Mouse (Mus musculus) kidney, embryonic 14.5 days (tissue): ENCODE results near the gene A030005L19Rik. TPM values are rescaled to one million over a fixed set of nuclear protein-coding genes. Genes with fewer than 3 reads are reported as not detected.
"Not testable (repeated sequence)": the region's sequence is repeated elsewhere in the genome, so short reads cannot be mapped to it uniquely, and the experiment has no call there.

ENCODE experiments used
- ATAC-seq: fragments of 200-750 bp; cut with Nextera tagmentation; 2 replicates; pipeline ENCODE4 v1.8.0; 2017; ENCODE audit warnings: moderate number of reproducible peaks, mild to moderate bottlenecking, moderate TSS enrichment, moderate library complexity; ENCODE audit not compliant: low FRiP score, low TSS enrichment
- H3K27ac ChIP-seq: fragments of 300-500 bp; sonication (generic); 2 replicates; pipeline ENCODE4 v1.5.1; 2014; ENCODE audit warnings: low read depth, mild to moderate bottlenecking, low read length, moderate library complexity, mixed read lengths
- H3K27me3 ChIP-seq: fragments of 300-500 bp; sonication (generic); 2 replicates; pipeline ENCODE4 v1.6.1; 2014; ENCODE audit warnings: mild to moderate bottlenecking, low read length; ENCODE audit not compliant: control insufficient read depth, insufficient read depth
- H3K36me3 ChIP-seq: fragments of 300-500 bp; sonication (generic); 2 replicates; pipeline ENCODE4 v1.6.1; 2014; ENCODE audit warnings: low read length, mixed read lengths; ENCODE audit not compliant: control insufficient read depth, insufficient read depth
- H3K4me1 ChIP-seq: fragments of 300-500 bp; sonication (generic); 2 replicates; pipeline ENCODE4 v1.6.1; 2014; ENCODE audit warnings: low read length, mixed read lengths; ENCODE audit not compliant: control insufficient read depth, insufficient read depth
- H3K4me2 ChIP-seq: fragments of 300-500 bp; sonication (generic); replicated peaks from 2 replicates; pipeline ENCODE4 v1.6.1; 2014; ENCODE audit warnings: low read depth, mild to moderate bottlenecking, low read length
- H3K4me3 ChIP-seq: fragments of 300-500 bp; sonication (generic); 2 replicates; pipeline ENCODE4 v1.5.1; 2014; ENCODE audit warnings: mild to moderate bottlenecking, low read length
- H3K9ac ChIP-seq: fragments of 300-500 bp; sonication (generic); 2 replicates; pipeline ENCODE4 v1.6.1; 2014; ENCODE audit warnings: low read depth, mild to moderate bottlenecking, low read length, moderate library complexity
- H3K9me3 ChIP-seq: fragments of 300-500 bp; sonication (generic); 2 replicates; pipeline ENCODE4 v1.6.1; 2016; ENCODE audit warnings: low read length; ENCODE audit not compliant: control insufficient read depth
- whole genome bisulfite sequencing: fragments of 180-500 bp; shearing (Covaris S2); extraction: QIAGEN DNeasy Blood & Tissue Kit; methylation state at CpG from one replicate; pipeline ENCODE4 v1.1.7; 2014; 5-methylcytosine and 5-hydroxymethylcytosine counted together
- polyA plus RNA-seq: library from polyadenylated mRNA; unstranded; fragments of >200 nt; fragmentation: Nextera tagmentation; extraction: Ambion mirVana; gene quantifications from 2 replicates; pipeline ENCODE4 v1.2.1, GENCODE M21; 2014

Gene A030005L19Rik
- polyA plus RNA-seq, 1 experiment from 2014 or later, result not detected

DNA sequence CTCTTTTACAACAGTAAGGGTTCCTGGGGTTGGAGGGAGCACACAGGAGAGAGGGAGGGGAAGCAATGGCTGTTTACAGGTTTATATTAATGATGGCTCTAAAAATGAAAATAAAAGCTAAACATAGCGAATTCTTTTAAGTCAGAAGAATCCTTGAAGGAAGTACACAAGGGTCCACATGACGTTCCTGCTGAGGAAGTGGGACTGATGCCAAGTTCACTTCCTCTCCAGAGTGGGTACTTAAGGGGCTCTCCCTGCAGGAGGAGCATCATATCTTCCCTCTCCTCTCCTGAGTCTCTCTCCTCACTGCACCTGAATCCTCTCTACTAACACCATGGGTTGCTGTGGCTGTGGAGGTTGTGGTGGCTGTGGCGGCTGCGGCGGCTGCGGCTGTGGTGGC, 11.5 kb downstream of the A030005L19Rik start, which contains the start of gene A030014E15Rik:
Gene A030014E15Rik (plus strand): TSS at position 268 of the 400 bp plus-strand sequence.
- Histone ChIP-seq H3K9me3 (no peaks in the 10 kb centered on the region), H3K27me3 (no peaks in the 10 kb centered on the region), H3K27ac (no peak within 1 kb of the TSS), H3K4me2 (no peak within 1 kb of the TSS), H3K36me3 (no peaks in the 10 kb centered on the region), H3K4me1 (no peaks in the 10 kb centered on the region), H3K9ac (no peak within 1 kb of the TSS), H3K4me3 (no peak within 1 kb of the TSS)
- ATAC-seq, result no peak
- WGBS, result 87% methylated on average over 6 of the region's 6 CpGs

DNA sequence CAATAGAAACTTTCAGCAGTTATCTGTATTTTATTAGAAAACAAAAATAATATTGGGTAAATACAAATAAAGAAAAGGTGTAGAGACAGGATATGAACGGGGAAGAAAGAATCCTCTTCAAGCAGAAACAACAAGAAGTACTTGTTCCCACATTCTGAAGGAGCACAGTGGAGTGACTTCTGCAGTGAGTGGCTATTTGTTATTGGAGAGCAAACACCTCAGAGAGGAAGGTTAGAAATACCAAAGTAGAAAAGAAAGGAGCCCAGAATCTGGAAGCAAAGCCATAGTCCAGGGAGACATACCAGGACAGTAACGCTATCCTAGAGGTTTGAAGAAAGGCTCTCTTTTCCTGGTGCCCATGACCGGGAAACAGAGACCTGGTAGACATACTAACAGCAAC, 17.4 kb downstream of the A030005L19Rik start:
- H3K9me3 ChIP-seq, H3K27me3 ChIP-seq, H3K4me1 ChIP-seq, H3K27ac ChIP-seq, H3K4me3 ChIP-seq, H3K36me3 ChIP-seq, H3K4me2 ChIP-seq, ATAC-seq, H3K9ac ChIP-seq: not testable (repeated sequence)
- WGBS, result 96% methylated on average over 3 of the region's 3 CpGs

DNA sequence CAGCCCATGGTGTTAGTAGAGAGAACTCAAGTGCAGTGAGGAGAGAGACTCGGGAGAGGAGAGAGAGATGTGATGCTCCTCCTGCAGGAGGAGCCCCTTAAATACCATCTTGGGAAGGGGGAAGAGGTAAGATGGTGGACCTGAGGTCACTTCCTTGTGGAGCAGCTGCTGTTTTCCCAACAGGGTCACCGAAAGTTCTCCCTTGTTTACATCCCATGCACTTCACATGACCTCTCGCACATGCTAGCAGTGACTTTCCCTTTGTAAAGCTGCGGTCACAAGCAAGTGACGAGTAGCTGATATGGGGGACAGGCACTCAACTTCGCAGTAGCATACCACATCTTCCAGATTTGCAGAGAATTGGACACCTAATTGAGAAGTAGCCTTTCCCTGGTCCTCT, 18.2 kb downstream of the A030005L19Rik start, which contains the start of gene Gm6217:
Gene Gm6217 (minus strand): TSS at position 74 of the 400 bp plus-strand sequence.
- H3K4me1 ChIP-seq, H3K27ac ChIP-seq, H3K4me2 ChIP-seq, H3K9ac ChIP-seq, H3K27me3 ChIP-seq, H3K9me3 ChIP-seq, ATAC-seq, H3K4me3 ChIP-seq, H3K36me3 ChIP-seq: not testable (repeated sequence)
- WGBS, result no CpG with 5 or more reads among the region's 6 CpGs

DNA sequence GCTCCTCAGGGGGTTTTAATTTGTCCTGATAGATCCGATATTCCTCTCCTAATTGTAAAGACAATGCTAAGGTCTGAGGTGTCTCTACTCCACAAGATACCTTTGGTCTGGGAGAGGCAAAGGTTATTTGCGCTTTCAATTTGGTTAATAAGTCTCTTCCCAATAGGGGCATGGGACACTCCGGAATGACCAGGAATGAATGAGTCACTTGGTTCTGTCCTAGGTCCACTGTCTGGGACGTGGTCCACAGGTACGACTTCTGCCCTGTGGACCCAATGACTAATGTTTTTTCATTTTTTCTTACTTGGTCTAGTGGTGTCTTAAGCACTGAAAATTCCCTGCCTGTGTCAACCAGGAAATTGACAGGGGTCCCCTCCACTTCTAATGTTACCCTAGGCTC, 25.5 kb downstream of the A030005L19Rik start:
- no peak overlapping the region for H3K9ac ChIP-seq
- H3K27me3 ChIP-seq, result no peaks in the 10 kb centered on the region
- H3K4me2 ChIP-seq, result no peak overlapping the region
- H3K36me3 ChIP-seq, result no peaks in the 10 kb centered on the region
- no peak overlapping the region for H3K27ac ChIP-seq
- H3K4me1 ChIP-seq, result no peaks in the 10 kb centered on the region
- WGBS, result 93% methylated on average over 5 of the region's 5 CpGs
- ATAC-seq, result no peak
- no peaks in the 10 kb centered on the region; the same call in none of the 2 replicates for H3K9me3 ChIP-seq
- H3K4me3 ChIP-seq, result no peak overlapping the region

DNA sequence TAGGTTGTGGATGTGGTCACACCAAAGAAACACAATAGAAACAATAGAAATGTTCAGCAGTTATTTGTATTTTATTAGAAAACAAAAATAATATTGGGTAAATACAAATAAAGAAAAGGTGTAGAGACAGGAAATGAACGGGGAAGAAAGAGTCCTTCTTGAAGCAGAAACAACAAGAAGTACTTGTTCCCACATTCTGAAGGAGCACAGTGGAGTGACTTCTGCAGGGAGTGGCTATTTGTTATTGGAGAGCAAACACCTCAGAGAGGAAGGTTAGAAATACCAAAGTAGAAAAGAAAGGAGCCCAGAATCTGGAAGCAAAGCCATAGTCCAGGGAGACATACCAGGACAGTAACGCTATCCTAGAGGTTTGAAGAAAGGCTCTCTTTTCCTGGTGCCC, 29.4 kb downstream of the A030005L19Rik start:
- H3K4me1 ChIP-seq, H3K9me3 ChIP-seq, ATAC-seq, H3K9ac ChIP-seq, H3K27me3 ChIP-seq, H3K4me3 ChIP-seq, H3K27ac ChIP-seq, H3K36me3 ChIP-seq, H3K4me2 ChIP-seq: not testable (repeated sequence)
- WGBS, result 81% methylated on average over 1 of the region's 2 CpGs

DNA sequence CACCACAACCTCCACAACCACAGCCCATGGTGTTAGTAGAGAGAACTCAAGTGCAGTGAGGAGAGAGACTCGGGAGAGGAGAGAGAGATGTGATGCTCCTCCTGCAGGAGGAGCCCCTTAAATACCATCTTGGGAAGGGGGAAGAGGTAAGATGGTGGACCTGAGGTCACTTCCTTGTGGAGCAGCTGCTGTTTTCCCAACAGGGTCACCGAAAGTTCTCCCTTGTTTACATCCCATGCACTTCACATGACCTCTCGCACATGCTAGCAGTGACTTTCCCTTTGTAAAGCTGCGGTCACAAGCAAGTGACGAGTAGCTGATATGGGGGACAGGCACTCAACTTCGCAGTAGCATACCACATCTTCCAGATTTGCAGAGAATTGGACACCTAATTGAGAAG, 30.2 kb downstream of the A030005L19Rik start, which contains the start of gene A030003K21Rik:
Gene A030003K21Rik (minus strand): TSS at position 94 of the 400 bp plus-strand sequence.
- not testable (repeated sequence) for H3K4me2 ChIP-seq, H3K27me3 ChIP-seq, H3K9me3 ChIP-seq, H3K4me3 ChIP-seq, H3K4me1 ChIP-seq, ATAC-seq, H3K9ac ChIP-seq, H3K27ac ChIP-seq, H3K36me3 ChIP-seq
- no CpG with 5 or more reads among the region's 6 CpGs for WGBS

DNA sequence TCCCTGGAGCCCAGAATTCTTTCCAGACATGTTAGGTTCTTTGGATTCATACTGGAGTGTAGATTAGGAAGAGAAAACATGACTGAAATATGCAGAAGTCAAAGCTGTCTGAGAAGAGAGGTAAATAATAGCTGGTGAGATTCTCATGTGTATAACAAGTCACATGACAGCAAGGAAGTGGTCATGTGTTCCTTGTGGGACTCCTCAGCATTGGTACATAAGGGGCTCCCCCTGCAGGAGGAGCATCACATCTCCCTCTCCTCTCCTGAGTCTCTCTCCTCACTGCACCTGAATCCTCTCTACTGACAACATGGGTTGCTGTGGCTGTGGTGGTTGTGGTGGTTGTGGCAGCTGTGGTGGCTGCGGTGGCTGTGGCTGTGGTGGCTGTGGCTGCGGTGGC, 32.9 kb downstream of the A030005L19Rik start:
- not testable (repeated sequence) for H3K4me2 ChIP-seq, H3K36me3 ChIP-seq, H3K4me3 ChIP-seq, H3K27ac ChIP-seq, H3K9ac ChIP-seq, H3K9me3 ChIP-seq, H3K4me1 ChIP-seq, H3K27me3 ChIP-seq, ATAC-seq
- 92% methylated on average over 2 of the region's 2 CpGs for WGBS

DNA sequence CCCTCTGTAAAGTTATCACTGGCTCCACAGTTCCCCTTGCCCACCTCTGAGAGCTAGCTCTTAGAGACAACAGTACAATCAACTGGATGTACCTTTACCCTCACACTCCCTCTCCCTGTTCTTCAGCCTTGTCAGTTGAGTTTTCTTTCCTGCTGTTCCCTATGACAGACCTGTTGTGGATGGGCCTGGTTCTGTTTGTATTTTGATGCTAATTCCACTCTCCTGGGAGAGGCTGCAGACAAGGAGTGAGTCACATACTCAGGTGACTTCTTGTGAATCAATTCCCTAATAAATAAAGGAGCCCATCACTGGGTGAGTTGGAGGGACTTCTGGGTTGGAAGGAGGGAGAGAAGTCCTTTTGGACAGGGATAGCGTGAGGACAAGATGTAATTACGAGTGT, 35.5 kb downstream of the A030005L19Rik start:
- no peak for ATAC-seq
- WGBS, result 90% methylated on average over 2 of the region's 2 CpGs
- Histone ChIP-seq H3K9me3 (no peaks in the 10 kb centered on the region), H3K36me3 (no peaks in the 10 kb centered on the region), H3K4me3 (no peak overlapping the region), H3K27me3 (no peaks in the 10 kb centered on the region), H3K4me2 (no peak overlapping the region), H3K9ac (no peak overlapping the region), H3K27ac (no peak overlapping the region), H3K4me1 (no peaks in the 10 kb centered on the region)

DNA sequence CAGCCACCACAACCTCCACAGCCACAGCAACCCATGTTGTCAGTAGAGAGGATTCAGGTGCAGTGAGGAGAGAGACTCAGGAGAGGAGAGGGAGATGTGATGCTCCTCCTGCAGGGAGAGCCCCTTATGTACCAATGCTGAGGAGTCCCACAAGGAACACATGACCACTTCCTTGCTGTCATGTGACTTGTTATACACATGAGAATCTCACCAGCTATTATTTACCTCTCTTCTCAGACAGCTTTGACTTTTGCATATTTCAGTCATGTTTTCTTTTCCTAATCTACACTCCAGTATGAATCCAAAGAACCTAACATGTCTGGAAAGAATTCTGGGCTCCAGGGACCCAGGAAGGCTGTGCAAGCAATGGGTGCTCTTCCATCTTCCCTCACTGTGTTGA, 42.8 kb downstream of the A030005L19Rik start, which contains the start of gene Gm7544:
Gene Gm7544 (minus strand): TSS at position 101 of the 400 bp plus-strand sequence.
- not testable (repeated sequence) for H3K4me3 ChIP-seq, H3K27me3 ChIP-seq, H3K4me1 ChIP-seq, H3K9me3 ChIP-seq, H3K36me3 ChIP-seq, ATAC-seq, H3K4me2 ChIP-seq, H3K9ac ChIP-seq, H3K27ac ChIP-seq
